Mouse (Mus musculus): Measurements from ENCODE around the gene Cpa5. TPM values are rescaled to one million over a fixed set of nuclear protein-coding genes. Genes with fewer than 3 reads are reported as not detected.

The Cpa5 gene
- polyA plus RNA-seq, 1 experiment from 2014 or later = 0.25 TPM

GRCm38 (mm10) chr6:30624763-30625162 is 14.0 kb downstream of the Cpa5 start:
- ATAC-seq (ENCODE audit: low FRiP score) (no peak), DNase-seq (ENCODE audit: low spot score, missing footprints) (no peak)
- Histone ChIP-seq H3K9ac (ENCODE audit: low read length) (no peak overlapping the region), H3K4me1 (ENCODE audit: control insufficient read depth, insufficient read depth, low read length) (no peaks in the 10 kb centered on the region), H3K27me3 (ENCODE audit: control insufficient read depth, insufficient read depth, low read length) (no peaks in the 10 kb centered on the region), H3K4me3 (ENCODE audit: low read depth, low read length) (no peak overlapping the region), H3K27ac (ENCODE audit: low read depth, low read length) (no peak overlapping the region), H3K4me2 (no peak overlapping the region), H3K36me3 (ENCODE audit: control insufficient read depth, insufficient read depth, low read length) (no peaks in the 10 kb centered on the region), H3K9me3 (ENCODE audit: control insufficient read depth, low read length) (no peaks in the 10 kb centered on the region)
- 93% methylated on average over 9 of the region's 9 CpGs for WGBS

GRCm38 (mm10) chr6:30628152-30628551 is 17.3 kb downstream of the Cpa5 start:
- H3K9me3 ChIP-seq (ENCODE audit: control insufficient read depth, low read length) = no peaks in the 10 kb centered on the region
- DNase-seq (ENCODE audit: low spot score, missing footprints) = no peak
- H3K4me2 ChIP-seq = no peak overlapping the region
- no peaks in the 10 kb centered on the region for H3K4me1 ChIP-seq (ENCODE audit: control insufficient read depth, insufficient read depth, low read length)
- H3K27ac ChIP-seq (ENCODE audit: low read depth, low read length) = no peak overlapping the region
- no peak overlapping the region for H3K4me3 ChIP-seq (ENCODE audit: low read depth, low read length)
- no peaks in the 10 kb centered on the region for H3K27me3 ChIP-seq (ENCODE audit: control insufficient read depth, insufficient read depth, low read length)
- no peak overlapping the region for H3K9ac ChIP-seq (ENCODE audit: low read length)
- ATAC-seq (ENCODE audit: low FRiP score) = no peak
- H3K36me3 ChIP-seq (ENCODE audit: control insufficient read depth, insufficient read depth, low read length) = no peaks in the 10 kb centered on the region
- 56% methylated on average over 6 of the region's 6 CpGs for WGBS

GRCm38 (mm10) chr6:30629989-30630388 is 19.2 kb downstream of the Cpa5 start:
- H3K36me3 ChIP-seq (ENCODE audit: control insufficient read depth, insufficient read depth, low read length) = no peaks in the 10 kb centered on the region
- ATAC-seq (ENCODE audit: low FRiP score) = no peak
- no peak overlapping the region for H3K4me2 ChIP-seq
- H3K9ac ChIP-seq (ENCODE audit: low read length) = no peak overlapping the region
- DNase-seq (ENCODE audit: low spot score, missing footprints) = no peak
- H3K9me3 ChIP-seq (ENCODE audit: control insufficient read depth, low read length) = no peaks in the 10 kb centered on the region
- no peak overlapping the region for H3K27ac ChIP-seq (ENCODE audit: low read depth, low read length)
- WGBS = 100% methylated on average over 1 of the region's 1 CpGs
- no peaks in the 10 kb centered on the region for H3K27me3 ChIP-seq (ENCODE audit: control insufficient read depth, insufficient read depth, low read length)
- no peaks in the 10 kb centered on the region for H3K4me1 ChIP-seq (ENCODE audit: control insufficient read depth, insufficient read depth, low read length)
- no peak overlapping the region for H3K4me3 ChIP-seq (ENCODE audit: low read depth, low read length)

GRCm38 (mm10) chr6:30635361-30635862 is 24.6 kb downstream of the Cpa5 start:
- ATAC-seq (ENCODE audit: low FRiP score) = no peak
- Histone ChIP-seq H3K27me3 (ENCODE audit: control insufficient read depth, insufficient read depth, low read length) (no peaks in the 10 kb centered on the region), H3K9ac (ENCODE audit: low read length) (no peak overlapping the region), H3K9me3 (ENCODE audit: control insufficient read depth, low read length) (peaks cover 4% of the 10 kb centered on the region), H3K4me1 (ENCODE audit: control insufficient read depth, insufficient read depth, low read length) (peaks cover 9% of the 10 kb centered on the region), H3K36me3 (ENCODE audit: control insufficient read depth, insufficient read depth, low read length) (no peaks in the 10 kb centered on the region), H3K4me2 (no peak overlapping the region), H3K4me3 (ENCODE audit: low read depth, low read length) (no peak overlapping the region), H3K27ac (ENCODE audit: low read depth, low read length) (peak overlapping the region; percentile 35; the same call in 1 of the 2 replicates)
- DNase-seq (ENCODE audit: low spot score, missing footprints) = no peak
- 39% methylated on average over 8 of the region's 8 CpGs for WGBS

GRCm38 (mm10) chr6:30636186-30636842 is 25.5 kb downstream of the Cpa5 start:
- peaks cover 9% of the 10 kb centered on the region for H3K4me1 ChIP-seq (ENCODE audit: control insufficient read depth, insufficient read depth, low read length)
- H3K9me3 ChIP-seq (ENCODE audit: control insufficient read depth, low read length) = peaks cover 4% of the 10 kb centered on the region
- ATAC-seq (ENCODE audit: low FRiP score) (peak; percentile 59; the same call in 1 of the 2 replicates), DNase-seq (ENCODE audit: low spot score, missing footprints) (peak; percentile 88)
- 10% methylated on average over 4 of the region's 4 CpGs for WGBS
- H3K4me3 ChIP-seq (ENCODE audit: low read depth, low read length) = no peak overlapping the region
- no peaks in the 10 kb centered on the region for H3K27me3 ChIP-seq (ENCODE audit: control insufficient read depth, insufficient read depth, low read length)
- H3K4me2 ChIP-seq = no peak overlapping the region
- peak overlapping the region; percentile 82 for H3K27ac ChIP-seq (ENCODE audit: low read depth, low read length)
- peak overlapping the region; percentile 44; the same call in 1 of the 2 replicates for H3K9ac ChIP-seq (ENCODE audit: low read length)
- no peaks in the 10 kb centered on the region for H3K36me3 ChIP-seq (ENCODE audit: control insufficient read depth, insufficient read depth, low read length)

- Histone ChIP-seq H3K27ac (ENCODE audit: low read depth, low read length) (no peak within 1 kb of the TSS), H3K9ac (ENCODE audit: low read length) (no peak within 1 kb of the TSS), H3K4me3 (ENCODE audit: low read depth, low read length) (no peak within 1 kb of the TSS), H3K9me3 (ENCODE audit: control insufficient read depth, low read length) (peaks cover 4% of the 10 kb centered on the region), H3K4me1 (ENCODE audit: control insufficient read depth, insufficient read depth, low read length) (peaks cover 9% of the 10 kb centered on the region), H3K27me3 (ENCODE audit: control insufficient read depth, insufficient read depth, low read length) (no peaks in the 10 kb centered on the region), H3K36me3 (ENCODE audit: control insufficient read depth, insufficient read depth, low read length) (no peaks in the 10 kb centered on the region), H3K4me2 (no peak within 1 kb of the TSS)
- 90% methylated on average over 5 of the region's 5 CpGs for WGBS
- ATAC-seq (ENCODE audit: low FRiP score) (no peak), DNase-seq (ENCODE audit: low spot score, missing footprints) (no peak)
Measured at GRCm38 (mm10) chr6:30638674-30639268, 28.0 kb downstream of the Cpa5 start, which contains the start of gene Cpa1. Gene Cpa1, plus strand, starts transcription at chr6:30639218.

GRCm38 (mm10) chr6:30643694-30644460 is 33.1 kb downstream of the Cpa5 start:
- Histone ChIP-seq H3K4me3 (ENCODE audit: low read depth, low read length) (no peak overlapping the region), H3K27me3 (ENCODE audit: control insufficient read depth, insufficient read depth, low read length) (no peaks in the 10 kb centered on the region), H3K9ac (ENCODE audit: low read length) (no peak overlapping the region), H3K36me3 (ENCODE audit: control insufficient read depth, insufficient read depth, low read length) (no peaks in the 10 kb centered on the region), H3K27ac (ENCODE audit: low read depth, low read length) (no peak overlapping the region), H3K9me3 (ENCODE audit: control insufficient read depth, low read length) (peaks cover 4% of the 10 kb centered on the region), H3K4me1 (ENCODE audit: control insufficient read depth, insufficient read depth, low read length) (no peaks in the 10 kb centered on the region), H3K4me2 (no peak overlapping the region)
- no peak for ATAC-seq (ENCODE audit: low FRiP score)
- 87% methylated on average over 12 of the region's 12 CpGs for WGBS
- DNase-seq (ENCODE audit: low spot score, missing footprints) = no peak

- Histone ChIP-seq H3K4me3 (ENCODE audit: low read depth, low read length) (no peak overlapping the region), H3K27me3 (ENCODE audit: control insufficient read depth, insufficient read depth, low read length) (no peaks in the 10 kb centered on the region), H3K36me3 (ENCODE audit: control insufficient read depth, insufficient read depth, low read length) (no peaks in the 10 kb centered on the region), H3K4me1 (ENCODE audit: control insufficient read depth, insufficient read depth, low read length) (no peaks in the 10 kb centered on the region), H3K27ac (ENCODE audit: low read depth, low read length) (no peak overlapping the region), H3K9ac (ENCODE audit: low read length) (no peak overlapping the region), H3K9me3 (ENCODE audit: control insufficient read depth, low read length) (peaks cover 4% of the 10 kb centered on the region), H3K4me2 (no peak overlapping the region)
- DNase-seq (ENCODE audit: low spot score, missing footprints) (no peak), ATAC-seq (ENCODE audit: low FRiP score) (no peak)
- 66% methylated on average over 3 of the region's 3 CpGs for WGBS
Measured at GRCm38 (mm10) chr6:30644462-30644861, 33.7 kb downstream of the Cpa5 start.

- no peak overlapping the region for H3K27ac ChIP-seq (ENCODE audit: low read depth, low read length)
- H3K36me3 ChIP-seq (ENCODE audit: control insufficient read depth, insufficient read depth, low read length) = no peaks in the 10 kb centered on the region
- H3K4me2 ChIP-seq = no peak overlapping the region
- no peak overlapping the region for H3K4me3 ChIP-seq (ENCODE audit: low read depth, low read length)
- H3K4me1 ChIP-seq (ENCODE audit: control insufficient read depth, insufficient read depth, low read length) = no peaks in the 10 kb centered on the region
- 76% methylated on average over 6 of the region's 6 CpGs for WGBS
- H3K9me3 ChIP-seq (ENCODE audit: control insufficient read depth, low read length) = no peaks in the 10 kb centered on the region
- ATAC-seq (ENCODE audit: low FRiP score) (no peak), DNase-seq (ENCODE audit: low spot score, missing footprints) (no peak)
- H3K9ac ChIP-seq (ENCODE audit: low read length) = no peak overlapping the region
- no peaks in the 10 kb centered on the region for H3K27me3 ChIP-seq (ENCODE audit: control insufficient read depth, insufficient read depth, low read length)
Measured at GRCm38 (mm10) chr6:30645379-30645778, 34.6 kb downstream of the Cpa5 start.
